Mouse (Mus musculus) kidney, adult 10 weeks (tissue): ENCODE measurements around the gene Atp8a2. TPM values are rescaled to one million over a fixed set of nuclear protein-coding genes. Genes with fewer than 3 reads are reported as not detected.

Experiments
- polyA plus RNA-seq: library from polyadenylated mRNA; stranded (reverse); fragments of 350-450 nt; fragmentation: Illumina TruSeq; extraction: RNeasy Lipid Tissue Mini Kit (QIAGEN cat#74804); gene quantifications from one replicate; pipeline ENCODE4 v1.2.3, GENCODE M21; 2014; ENCODE audit warnings: low read depth, low replicate concordance

The Atp8a2 gene
- polyA plus RNA-seq = 0.20 TPM

GRCm38 (mm10) chr14:60196884-60197283, at the start of gene Atp8a2:
Gene Atp8a2, minus strand, starts transcription at chr14:60197179.

GRCm38 (mm10) chr14:59625158-59625805, 571.7 kb downstream of the Atp8a2 start, which contains the start of gene Shisa2:
Gene Shisa2, plus strand, starts transcription at chr14:59625308.

GRCm38 (mm10) chr14:59597398-59598259, 599.4 kb downstream of the Atp8a2 start, which contains the start of gene Cdadc1:
Gene Cdadc1, minus strand, starts transcription at chr14:59597959.

Other genes starting within 250 kb of the Atp8a2 start
- not detected for gene Nupl1, start 54.3 kb upstream of the Atp8a2 start, polyA plus RNA-seq
- 51.9 TPM for gene Gm49336, start 54.3 kb upstream of the Atp8a2 start, polyA plus RNA-seq
- 126 TPM for gene Mtmr6, start 68.0 kb upstream of the Atp8a2 start, polyA plus RNA-seq
- gene Amer2, start 176.1 kb upstream of the Atp8a2 start, polyA plus RNA-seq = 0.12 TPM